Mouse (Mus musculus): ENCODE measurements around the gene Scamp3. TPM values are rescaled to one million over a fixed set of nuclear protein-coding genes. Genes with fewer than 3 reads are reported as not detected.

The Scamp3 gene
- total and polyA plus RNA-seq, 3 experiments, result 4.5 to 72.7 (median 12.5) TPM

DNA sequence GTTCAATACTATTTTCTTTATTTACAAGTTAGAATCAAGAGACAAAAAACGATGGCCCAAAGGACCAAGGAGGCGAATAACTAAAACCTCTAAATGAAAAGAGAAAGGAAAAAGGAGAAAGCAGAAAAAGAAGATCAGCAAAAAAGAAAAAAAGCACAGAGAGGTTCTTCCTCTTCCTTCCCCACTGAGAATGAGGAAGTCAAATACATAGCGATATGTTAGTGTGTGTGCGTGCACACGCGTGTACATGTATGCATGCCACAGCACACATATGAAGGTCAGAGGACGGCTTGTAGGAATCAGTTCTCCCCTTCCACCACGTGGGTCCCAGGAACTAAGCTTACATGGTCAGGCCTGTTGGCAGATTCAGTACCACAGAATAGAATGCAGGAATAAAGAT is 20.3 kb upstream of the Scamp3 start:
- no peak for DNase-seq (ENCODE audit: extremely low read depth)
- Histone ChIP-seq H3K27me3 (replicated peaks) (no peaks in the 10 kb centered on the region), H3K4me2 (ENCODE audit: insufficient read depth, low read depth, poor library complexity, severe bottlenecking) (no peak overlapping the region), H3K4me1 (ENCODE audit: control insufficient read depth in 1 of 2, insufficient read depth in 2 of 2) (peaks cover 0 to 26% of the 10 kb centered on the region in 2 experiments; a peak in 3 of 4 replicates), H3K4me3 (replicated peaks in 1 of 3; ENCODE audit: low read depth in 2 of 3, low read length in 2 of 3, poor library complexity in 1 of 3) (no peak overlapping the region), H3K36me3 (replicated peaks in 1 of 2; ENCODE audit: control insufficient read depth in 1 of 2, insufficient read depth in 1 of 2, low read length in 1 of 2) (peaks cover 0 to 21% of the 10 kb centered on the region in 2 experiments), H3K9me3 (replicated peaks; ENCODE audit: low read length) (no peaks in the 10 kb centered on the region), H3K9ac (ENCODE audit: insufficient read depth, low read depth) (no peak overlapping the region), H3K79me2 (replicated peaks; ENCODE audit: control insufficient read depth, extremely low read depth, insufficient read depth, poor library complexity, severe bottlenecking) (no peaks in the 10 kb centered on the region), H3K27ac (ENCODE audit: insufficient read depth, low read depth) (no peak overlapping the region)
- dilution Hi-C loops (cut with MboI; ENCODE audit: extremely low pct_ligation_motif_present, extremely low pct_unique_long_range_greater_than_20kb, low sequenced_read_pairs), result no loop called here
- TF ChIP-seq CHD2 (IDR thresholded peaks at IDR 0.05; ENCODE audit: low read length), result no peak
- TF ChIP-seq JUN (IDR thresholded peaks at IDR 0.05; ENCODE audit: insufficient read depth, low read depth, low read length), result no peak
- no peak for TF ChIP-seq ELF1 (IDR thresholded peaks at IDR 0.05; ENCODE audit: low read depth, low read length)
- no peak for TF ChIP-seq NRF1 (IDR thresholded peaks at IDR 0.05; ENCODE audit: low read depth, low read length)
- TF ChIP-seq ZMIZ1 (IDR thresholded peaks at IDR 0.05; ENCODE audit: low read depth, low read length), result no peak
- no peak for TF ChIP-seq CTCF (conservative IDR thresholded peaks at IDR 0.05 in 1 of 2, IDR thresholded peaks at IDR 0.05 in 1 of 2; ENCODE audit: low read depth in 2 of 2, low read length in 2 of 2)
- in situ Hi-C loops (cut with MboI; ENCODE audit: low pct_ligation_motif_present, low pct_unique_long_range_greater_than_20kb, low sequenced_read_pairs), result loop anchor here (5.0 kb wide), 1 partner anchor 65 kb away; the partner anchor contains the start of gene Rusc1

DNA sequence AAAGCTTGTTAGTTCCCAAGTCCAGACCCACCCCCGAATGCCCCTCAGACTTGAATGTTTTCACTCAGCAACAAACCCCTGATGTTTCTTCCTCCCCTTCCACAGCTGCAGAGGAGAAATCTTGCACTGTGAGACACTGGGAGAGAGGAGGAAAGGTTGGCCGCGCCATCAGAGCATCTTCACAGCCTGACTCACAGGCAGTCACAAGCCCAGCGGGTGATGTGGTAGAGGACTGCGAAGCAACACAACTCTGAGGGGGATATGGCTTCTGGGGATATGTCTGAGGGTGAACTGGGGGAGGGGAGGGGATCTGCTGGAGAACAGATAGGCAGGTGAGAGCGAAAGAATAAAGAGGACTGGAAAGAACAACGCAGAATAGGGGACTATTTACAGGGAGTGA is 18.6 kb upstream of the Scamp3 start:
- Histone ChIP-seq H3K4me1 (ENCODE audit: control insufficient read depth in 1 of 2, insufficient read depth in 2 of 2) (peaks cover 0 to 32% of the 10 kb centered on the region in 2 experiments; a peak in 3 of 4 replicates), H3K9ac (ENCODE audit: insufficient read depth, low read depth) (no peak overlapping the region), H3K9me3 (replicated peaks; ENCODE audit: low read length) (no peaks in the 10 kb centered on the region), H3K27ac (ENCODE audit: insufficient read depth, low read depth) (no peak overlapping the region), H3K79me2 (replicated peaks; ENCODE audit: control insufficient read depth, extremely low read depth, insufficient read depth, poor library complexity, severe bottlenecking) (no peaks in the 10 kb centered on the region), H3K36me3 (replicated peaks in 1 of 2; ENCODE audit: control insufficient read depth in 1 of 2, insufficient read depth in 1 of 2, low read length in 1 of 2) (peaks cover 0 to 11% of the 10 kb centered on the region in 2 experiments), H3K4me2 (ENCODE audit: insufficient read depth, low read depth, poor library complexity, severe bottlenecking) (no peak overlapping the region), H3K4me3 (replicated peaks in 1 of 3; ENCODE audit: low read depth in 2 of 3, low read length in 2 of 3, poor library complexity in 1 of 3) (no peak overlapping the region), H3K27me3 (replicated peaks) (no peaks in the 10 kb centered on the region)
- TF ChIP-seq ETS1 (conservative IDR thresholded peaks at IDR 0.05; ENCODE audit: low read depth, low read length) (no peak), BHLHE40 (IDR thresholded peaks at IDR 0.05; ENCODE audit: low read depth, low read length) (no peak), JUN (IDR thresholded peaks at IDR 0.05; ENCODE audit: insufficient read depth, low read depth, low read length) (no peak), MEF2A (IDR thresholded peaks at IDR 0.05; ENCODE audit: borderline replicate concordance, low read depth, low read length) (no peak), USF1 (IDR thresholded peaks at IDR 0.05; ENCODE audit: low read depth, low read length) (no peak), POLR2AphosphoS2 (IDR thresholded peaks at IDR 0.05; ENCODE audit: low read depth, low read length) (no peak), SMC3 (IDR thresholded peaks at IDR 0.05; ENCODE audit: low read depth, low read length) (no peak), SIN3A (IDR thresholded peaks at IDR 0.05; ENCODE audit: low read length) (no peak), MAX (IDR thresholded peaks at IDR 0.05; ENCODE audit: low read length) (no peak), JUND (conservative IDR thresholded peaks at IDR 0.05; ENCODE audit: low read depth, low read length) (no peak), MAFK (IDR thresholded peaks at IDR 0.05; ENCODE audit: insufficient replicate concordance, low read length) (no peak)
- dilution Hi-C loops (cut with MboI; ENCODE audit: extremely low pct_ligation_motif_present, extremely low pct_unique_long_range_greater_than_20kb, low sequenced_read_pairs) (no loop called here), in situ Hi-C loops (cut with MboI; ENCODE audit: low pct_ligation_motif_present, low pct_unique_long_range_greater_than_20kb, low sequenced_read_pairs) (loop anchor here (5.0 kb wide), 1 partner anchor 66 kb away; the partner anchor contains the start of gene Rusc1)
- DNase-seq (ENCODE audit: extremely low read depth), result no peak
